Mouse (Mus musculus) monocyte, adult 5-6 weeks (primary cell): ENCODE results near the gene Ndufs8. TPM values are rescaled to one million over a fixed set of nuclear protein-coding genes. Genes with fewer than 3 reads are reported as not detected.

Experiments
- ATAC-seq: fragments of 153-309, 156-312 bp; replicated peaks from 2 replicates; pipeline ENCODE4 v1.8.0; 2017; ENCODE audit warnings: mild to moderate bottlenecking; ENCODE audit not compliant: low TSS enrichment, insufficient number of reproducible peaks, severe bottlenecking, poor library complexity, low FRiP score
- total RNA-seq: library from RNA; stranded (forward); fragments of 200-1000, 200-491, 200-594 nt; gene quantifications from 3 replicates; pipeline ENCODE4 v1.2.3, GENCODE M21; 2017

Gene Ndufs8
- total RNA-seq, 1 experiment from 2014 or later, result 33.1 TPM

DNA sequence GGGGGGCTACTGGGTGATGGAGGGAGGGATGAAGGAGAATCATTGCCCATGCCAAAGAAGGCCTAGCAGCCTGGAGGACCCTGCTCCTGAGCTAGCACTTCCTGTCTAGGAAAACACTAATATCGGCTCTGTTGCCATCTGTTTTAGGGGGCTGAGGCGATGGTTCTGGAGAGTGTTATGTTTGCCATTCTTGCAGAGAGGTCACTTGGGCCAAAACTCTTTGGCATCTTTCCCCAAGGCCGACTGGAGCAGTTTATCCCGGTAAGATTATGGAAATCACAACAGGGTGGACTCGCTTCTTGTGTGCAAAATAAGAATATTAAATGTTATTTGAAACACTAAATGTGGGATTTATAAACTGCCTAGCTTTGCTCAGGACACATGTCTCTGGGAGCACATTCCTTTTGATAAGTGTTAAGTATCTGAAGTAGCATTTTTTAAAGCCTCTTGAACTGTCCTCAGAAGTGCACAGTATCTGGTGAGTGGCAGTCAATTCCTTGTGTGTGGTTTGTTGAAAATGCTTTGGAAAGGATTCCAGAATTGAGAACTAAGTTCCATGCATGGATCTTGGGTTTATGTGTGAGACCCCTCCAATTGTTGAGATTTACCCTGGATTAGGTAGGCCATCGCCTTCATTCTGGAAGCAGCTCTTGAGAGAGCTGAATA, 28.1 kb downstream of the Ndufs8 start:
- ATAC-seq, result no peak

DNA sequence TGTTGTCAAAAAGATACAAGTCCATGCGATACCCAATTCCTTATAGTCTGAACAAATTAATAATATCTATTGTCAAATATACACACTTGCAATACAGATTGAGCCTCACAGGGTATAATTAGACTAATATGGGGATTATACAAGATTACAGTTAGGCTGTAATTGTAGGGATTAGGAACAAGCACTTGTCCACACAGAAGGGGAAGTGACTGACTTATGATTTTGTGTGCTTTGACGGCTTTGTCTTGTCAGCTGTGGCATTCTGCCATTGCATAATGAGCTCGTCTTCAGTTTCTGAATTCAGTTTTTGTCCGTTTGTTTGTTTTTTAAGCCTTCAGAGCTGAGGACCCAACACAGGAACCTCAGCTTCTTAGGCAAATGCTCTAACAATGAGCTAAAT, 30.4 kb downstream of the Ndufs8 start:
- ATAC-seq, result peak; percentile 58; the same call in 1 of the 2 replicates

DNA sequence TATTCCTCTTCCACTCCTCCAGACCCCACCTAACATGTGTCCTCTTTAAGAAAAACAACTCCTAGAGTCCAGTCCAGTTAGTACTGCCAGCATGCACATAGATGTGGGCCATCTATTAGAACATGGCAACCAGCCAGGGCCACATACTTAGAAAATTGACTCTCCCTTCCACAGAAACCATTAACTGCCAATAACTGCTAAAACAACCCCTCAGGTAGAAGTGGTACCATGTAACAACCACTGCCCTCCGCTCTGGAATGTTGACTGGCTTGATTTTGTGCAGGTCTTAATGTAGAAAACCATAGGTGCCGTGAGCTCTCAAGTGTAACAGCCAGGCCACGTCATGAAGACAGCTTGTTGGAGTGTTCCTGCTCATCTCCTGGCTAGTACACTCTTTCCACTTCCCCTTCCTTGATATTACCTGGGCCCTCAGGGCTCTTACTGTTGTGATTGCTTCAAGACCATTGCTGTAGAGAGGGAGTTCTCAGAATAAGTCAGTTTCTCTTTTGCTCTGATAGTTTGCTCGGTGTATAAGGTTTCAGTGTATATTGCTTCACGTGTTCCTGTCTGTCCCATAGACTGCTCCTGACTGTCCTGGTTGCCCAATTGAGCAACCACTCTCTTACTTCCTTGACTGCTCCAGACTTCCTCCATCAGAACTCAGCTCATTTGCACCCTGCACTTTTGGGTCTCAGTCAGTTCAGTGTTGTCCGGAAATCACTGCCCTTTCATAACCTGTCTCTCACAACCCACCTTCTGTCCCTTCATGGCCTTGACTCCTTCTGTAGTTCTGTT, 32.3 kb downstream of the Ndufs8 start:
- peak; percentile 55 for ATAC-seq

DNA sequence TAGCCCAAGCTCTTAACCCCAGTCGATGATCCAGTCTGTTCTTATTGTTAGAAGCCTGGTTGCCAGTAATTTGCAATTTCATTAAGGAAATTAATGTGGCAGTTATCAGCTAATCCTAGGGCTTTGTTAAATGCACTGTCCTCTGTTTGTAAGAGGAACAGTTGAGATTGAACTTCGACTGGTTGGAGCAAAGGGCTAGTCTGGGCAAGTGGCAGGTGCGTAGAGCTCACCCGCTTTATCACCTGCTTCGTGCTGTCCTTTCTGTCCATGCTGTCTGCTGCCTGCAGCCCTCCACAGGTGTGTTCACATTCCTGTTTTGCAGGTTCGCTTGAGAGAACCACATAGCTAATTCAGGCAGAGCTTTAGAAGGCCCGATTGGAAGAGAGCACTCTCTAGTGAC, 37.5 kb downstream of the Ndufs8 start:
- ATAC-seq, result no peak

DNA sequence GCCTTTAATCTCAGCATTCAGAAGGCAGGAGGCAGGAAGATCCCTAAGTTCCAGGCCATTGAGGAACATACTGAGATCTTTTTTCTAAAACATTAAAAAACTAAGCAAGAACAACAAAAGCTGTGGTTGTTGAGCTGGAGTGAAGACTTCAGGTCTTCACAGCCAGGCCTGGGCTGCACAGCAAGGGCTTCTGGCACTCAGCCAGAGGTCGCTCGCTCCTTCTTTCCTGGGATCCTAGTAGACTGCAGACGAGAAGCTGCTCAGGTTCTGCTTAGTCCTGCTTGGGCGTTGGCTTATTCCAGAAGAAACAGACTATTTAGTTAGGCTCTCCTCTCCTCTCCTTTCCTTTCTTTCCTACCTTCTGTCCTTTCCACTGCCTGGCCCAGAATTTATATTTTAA, 40.2 kb downstream of the Ndufs8 start:
- ATAC-seq, result no peak

DNA sequence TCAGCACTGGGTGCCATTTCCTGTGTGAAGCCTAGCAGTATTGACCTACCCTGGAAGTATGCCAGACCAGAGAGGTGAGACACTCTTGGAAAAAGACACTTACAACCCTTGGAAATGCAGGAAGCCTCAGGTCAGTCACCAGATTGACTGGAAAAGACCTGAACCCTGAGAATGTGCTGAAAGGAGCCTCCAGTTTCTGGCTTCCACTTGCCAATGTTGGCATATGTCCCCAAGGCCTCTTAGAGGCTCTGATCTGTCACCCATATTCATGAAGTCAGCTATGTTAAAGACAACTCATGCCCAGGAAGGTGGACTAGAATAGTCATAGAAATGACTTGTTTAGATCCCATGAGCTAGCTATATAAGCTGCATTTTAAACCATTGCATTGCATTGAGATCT, 41.1 kb downstream of the Ndufs8 start:
- ATAC-seq, result 0 out of 2 replicates have a peak, but pooled peaks have one; percentile 43

DNA sequence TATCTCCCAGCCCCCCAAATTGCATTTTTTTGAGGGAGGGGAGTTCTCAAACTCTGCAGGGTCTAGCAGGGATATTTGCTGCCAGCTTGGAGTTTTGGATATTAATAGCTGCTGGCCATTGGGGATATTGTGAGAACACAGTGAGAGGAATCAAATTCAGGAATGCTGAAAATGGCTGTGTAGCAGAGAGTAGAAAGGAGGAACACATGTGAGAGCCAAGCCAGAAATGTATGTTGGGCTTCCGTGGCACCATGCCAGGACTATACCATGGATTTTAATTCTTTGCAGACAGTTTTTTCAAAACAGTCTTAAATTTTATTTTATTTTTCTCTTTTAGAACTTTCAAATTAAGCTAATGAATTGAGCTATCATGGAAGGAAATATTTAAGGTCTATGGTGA, 44.3 kb downstream of the Ndufs8 start:
- no peak for ATAC-seq

DNA sequence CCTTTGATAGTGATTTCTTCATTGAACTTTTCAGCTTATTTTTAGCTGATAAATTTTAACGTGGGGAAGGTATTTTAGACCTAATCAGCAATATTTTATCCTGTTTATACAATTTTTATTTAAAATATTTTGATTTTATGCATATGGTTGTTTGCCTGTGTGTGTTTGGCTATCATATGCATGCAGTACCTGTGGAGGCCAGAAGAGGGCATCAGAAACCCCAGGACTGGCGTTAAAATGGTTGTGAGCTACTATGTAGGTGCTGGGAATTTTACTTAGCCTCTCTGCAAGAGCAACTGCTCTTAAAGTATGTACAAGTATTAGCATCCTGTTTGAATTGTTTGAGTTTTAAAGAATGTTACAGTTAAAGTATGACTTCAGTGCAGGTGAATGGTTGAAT, 47.6 kb downstream of the Ndufs8 start:
- no peak for ATAC-seq

DNA sequence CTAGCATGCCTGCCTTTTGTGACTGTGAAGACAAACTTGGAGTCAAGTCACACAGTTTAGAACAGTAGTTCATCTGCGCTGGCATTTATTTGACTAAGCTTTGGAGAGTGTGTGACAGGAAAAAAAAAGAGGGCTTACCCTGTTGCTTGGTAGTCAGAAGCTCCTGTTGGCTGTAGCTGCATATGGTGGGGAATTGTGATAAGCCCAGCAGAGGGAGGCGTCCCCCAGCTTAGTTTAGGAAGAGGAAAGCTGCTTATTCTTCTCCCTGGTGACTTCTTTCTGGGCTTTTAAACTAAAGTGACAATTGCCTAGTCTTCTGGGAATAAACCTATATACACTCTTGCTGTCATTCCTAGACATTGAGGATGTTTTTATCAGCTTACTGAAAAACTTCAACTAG, 49.9 kb downstream of the Ndufs8 start:
- ATAC-seq, result no peak

Other genes with a start within 250 kb of the Ndufs8 start
- gene Lrp5, start 226.2 kb downstream of the Ndufs8 start, total RNA-seq, result 10.1 to 17.6 TPM (median 14.0 TPM) in 3 replicates
- 3.8 to 9.4 TPM (median 9.1 TPM) in 3 replicates for gene 1810055G02Rik, start 204.5 kb downstream of the Ndufs8 start, total RNA-seq
- gene Kmt5b, start 145.4 kb downstream of the Ndufs8 start, total RNA-seq, result 103 to 126 TPM (median 109 TPM) in 3 replicates
- gene Chka, start 61.0 kb downstream of the Ndufs8 start, total RNA-seq, result 34.8 to 59.4 TPM (median 42.0 TPM) in 3 replicates
- 181 to 259 TPM (median 252 TPM) in 3 replicates for gene Tcirg1, start 5.6 kb downstream of the Ndufs8 start, total RNA-seq
- gene Aldh3b1, start 17.0 kb upstream of the Ndufs8 start, total RNA-seq, result 54.5 to 74.4 TPM (median 57.2 TPM) in 3 replicates
- 243 to 349 TPM (median 322 TPM) in 3 replicates for gene Unc93b1, start 22.4 kb upstream of the Ndufs8 start, total RNA-seq
- not detected in 3 replicates for gene Aldh3b3, start 45.9 kb upstream of the Ndufs8 start, total RNA-seq
- not detected in 3 replicates for gene Aldh3b2, start 59.6 kb upstream of the Ndufs8 start, total RNA-seq
- not detected in 3 replicates for gene Acy3, start 73.8 kb upstream of the Ndufs8 start, total RNA-seq
- gene Tbx10, start 80.0 kb upstream of the Ndufs8 start, total RNA-seq, result not detected in 3 replicates
- 2.3 to 11.1 TPM (median 2.3 TPM) in 3 replicates for gene Nudt8, start 87.8 kb upstream of the Ndufs8 start, total RNA-seq
- 0.57 to 1.7 TPM (median 1.2 TPM) in 3 replicates for gene Gm49405, start 87.9 kb upstream of the Ndufs8 start, total RNA-seq
- 3.1 TPM in 2 of 3 replicates, not detected in the other for gene Doc2g, start 90.5 kb upstream of the Ndufs8 start, total RNA-seq
- gene Ndufv1, start 100.0 kb upstream of the Ndufs8 start, total RNA-seq, result 74.5 to 108 TPM (median 103 TPM) in 3 replicates
- 101 to 129 TPM (median 104 TPM) in 3 replicates for gene Gstp1, start 125.2 kb upstream of the Ndufs8 start, total RNA-seq
- gene Gstp2, start 133.2 kb upstream of the Ndufs8 start, total RNA-seq, result not detected in 3 replicates
- gene Gstp3, start 146.8 kb upstream of the Ndufs8 start, total RNA-seq, result 2.8 to 10.8 TPM (median 5.8 TPM) in 3 replicates
- not detected in 3 replicates for gene Cabp2, start 168.8 kb upstream of the Ndufs8 start, total RNA-seq
- 77.3 to 120 TPM (median 92.6 TPM) in 3 replicates for gene Cdk2ap2, start 184.4 kb upstream of the Ndufs8 start, total RNA-seq
- gene Pitpnm1, start 187.2 kb upstream of the Ndufs8 start, total RNA-seq, result 127 to 142 TPM (median 137 TPM) in 3 replicates
- 94.2 to 132 TPM (median 124 TPM) in 3 replicates for gene Aip, start 213.1 kb upstream of the Ndufs8 start, total RNA-seq
- gene Gpr152, start 227.0 kb upstream of the Ndufs8 start, total RNA-seq, result 0.29 to 0.43 TPM in 2 of 3 replicates, not detected in the other
- gene Cabp4, start 231.3 kb upstream of the Ndufs8 start, total RNA-seq, result not detected in 3 replicates
- 209 to 226 TPM (median 217 TPM) in 3 replicates for gene Coro1b, start 235.8 kb upstream of the Ndufs8 start, total RNA-seq
- gene Ptprcap, start 240.8 kb upstream of the Ndufs8 start, total RNA-seq, result 133 to 326 TPM (median 178 TPM) in 3 replicates